Mouse (Mus musculus): Measurements from ENCODE around the gene Gm28557.

GRCm38 (mm10) chr13:67113287-67113686 is 4.9 kb upstream of the Gm28557 start:
- TF ChIP-seq POLR2A (IDR thresholded peaks at IDR 0.05; ENCODE audit: insufficient read depth, low read depth, low read length) (no peak), CTCF (IDR thresholded peaks at IDR 0.05) (no peak)

All from heart, adult 2 months (tissue).